Mouse (Mus musculus): ENCODE data around the gene She.

GRCm38 (mm10) chr3:89795746-89796145 is 35.4 kb upstream of the She start:
- TF ChIP-seq CTCF (IDR thresholded peaks at IDR 0.05; ENCODE audit: low read depth, low read length) (peak; percentile 30), POLR2A (IDR thresholded peaks at IDR 0.05; ENCODE audit: insufficient read depth, low read length) (no peak)
